ENCODE assay signal across 8 mouse cellular contexts in the genomic region with DNA sequence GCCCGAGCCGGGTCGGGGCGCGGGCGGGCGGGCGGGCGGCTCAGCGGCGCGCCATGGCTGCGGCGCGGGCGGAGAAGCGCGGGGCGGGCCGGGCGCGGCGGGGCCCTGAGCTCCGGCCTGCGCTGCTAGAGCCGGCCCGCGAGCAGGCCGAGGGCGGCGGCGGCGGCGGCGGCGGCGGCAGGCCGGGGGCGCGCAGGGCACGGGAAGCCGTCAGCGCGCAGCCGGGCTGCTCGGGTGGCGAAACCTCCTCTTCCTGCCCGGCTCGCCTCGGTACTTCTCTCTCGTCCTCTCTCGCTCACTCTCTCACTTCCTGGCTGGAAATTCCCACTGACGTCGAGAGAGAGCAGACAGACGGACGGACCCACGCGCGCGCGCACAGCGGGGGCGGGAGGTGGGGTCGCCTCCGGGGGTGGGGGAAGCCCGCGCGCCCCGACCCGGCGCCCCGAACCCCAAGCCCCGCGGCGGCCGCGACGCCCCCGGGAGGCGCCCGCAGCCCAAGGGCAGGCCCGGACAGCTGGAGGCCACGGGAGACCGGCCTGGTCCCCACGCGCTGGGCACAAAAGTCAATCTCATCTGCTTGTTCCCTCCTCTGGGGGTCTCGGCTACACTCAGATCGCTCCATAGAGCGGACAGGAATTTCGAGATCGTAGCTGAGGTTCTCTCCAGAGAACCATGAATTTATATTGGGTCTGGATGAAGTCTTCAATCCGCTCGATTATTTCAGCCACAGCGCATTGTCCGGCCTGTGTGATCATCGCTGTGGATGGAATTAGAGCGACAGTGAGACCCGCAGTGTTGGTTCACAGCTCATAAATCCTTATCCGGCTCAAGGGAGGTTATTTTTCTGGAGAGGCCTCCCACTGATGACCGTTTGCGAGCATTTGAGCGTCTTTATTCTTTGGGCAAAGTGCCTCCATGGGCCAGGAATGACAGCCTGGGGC. TPM values are rescaled to one million over a fixed set of nuclear protein-coding genes. Genes with fewer than 3 reads are reported as not detected.
DNase-seq lines count a peak whose midpoint lies in the region; ATAC-seq lines count a peak whose summit lies in the region.

A gene (minus strand): TSS at position 357 of the 941 bp plus-strand sequence.

- DNase-seq in embryo, embryonic 10 days (ENCODE audit: low spot score): peak; percentile 70
- DNase-seq in gastrocnemius, postnatal 25 days: peak; percentile 47
- DNase-seq in induced T-regulatory cell, adult 2 months (ENCODE audit: low read depth): peak; percentile 95
- DNase-seq in left cerebral cortex, postnatal 25 days (ENCODE audit: low spot score in 2 of 2): peak; percentile 53 to 67
- DNase-seq in right cerebral cortex, postnatal 14 days: peak; percentile 51
- peak; percentile 62 to 64 for DNase-seq in urinary bladder, postnatal 4 days (ENCODE audit: low spot score in 2 of 2)

- intact Hi-C loops in left cerebral cortex, postnatal 25 days (cut with DNase I): loop anchor here (5.0 kb wide), 1 partner anchor 254 kb away; a partner anchor contains a TSS

- ATAC-seq in activated CD4-positive, CD25-positive, alpha-beta regulatory T cell, adult 4 months: peak; percentile 82
- ATAC-seq in megakaryocyte-erythroid progenitor cell, adult 5-6 weeks (replicated peaks; ENCODE audit: low FRiP score, low TSS enrichment, poor library complexity, severe bottlenecking): 0 out of 2 replicates have a peak, but pooled peaks have one; percentile 6

RNA-seq across cellular contexts. Expression of the gene that starts here (rescaled TPM):
- 100 to 1,000 TPM in 1 of 2 experiments, 10 to 100 TPM in 1; 96.6 to 101 TPM for polyA plus RNA-seq in activated CD4-positive, CD25-positive, alpha-beta regulatory T cell, adult 4 months (2017; shearing (Covaris generic))
- total RNA-seq in gastrocnemius, postnatal 25 days (2021): 10 to 100 TPM; 18.2 to 18.8 TPM
- total RNA-seq in left cerebral cortex, postnatal 25 days (2021): 10 to 100 TPM; 17.7 to 20.2 TPM
- 59.1 and 69.6 TPM in 2 replicates for total RNA-seq in megakaryocyte-erythroid progenitor cell, adult 5-6 weeks (2014; fragmentation: Nextera tagmentation)
- 61.5 and 69.9 TPM in 2 replicates for total RNA-seq in megakaryocyte-erythroid progenitor cell, adult 5-6 weeks (2017)

Comparison
In these comparisons a context has a peak if more than half of its experiments do, and no peak if none do; other contexts are left out.
1. Peak in every context shown above with its lines: DNase-seq and ATAC-seq.